Mouse (Mus musculus): ENCODE results near the gene Tbc1d4. TPM values are rescaled to one million over a fixed set of nuclear protein-coding genes. Genes with fewer than 3 reads are reported as not detected.

Tbc1d4 gene
- polyA plus RNA-seq, 1 experiment, result 1.9 TPM

DNA sequence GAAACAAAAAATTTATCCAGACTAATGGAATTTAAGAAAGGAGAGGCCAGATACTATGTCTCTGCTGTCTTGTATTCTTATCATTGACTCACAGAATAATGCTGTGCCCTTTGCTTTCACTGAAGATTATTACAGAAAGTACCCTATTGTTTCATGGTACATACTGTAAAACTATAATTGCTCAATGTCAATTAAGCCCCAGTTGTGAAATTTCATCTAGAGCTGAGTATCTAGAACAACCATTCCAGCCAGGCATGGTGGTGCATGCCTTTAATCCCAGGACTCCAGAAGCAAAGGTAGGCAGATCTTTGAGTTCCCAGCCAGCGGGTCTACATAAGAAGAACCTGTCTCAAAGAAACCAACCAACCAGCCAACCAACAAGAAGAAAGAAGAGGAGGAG, 34.5 kb downstream of the Tbc1d4 start:
- Histone ChIP-seq H3K36me3 (ENCODE audit: control insufficient read depth, insufficient read depth) (no peaks in the 10 kb centered on the region), H3K27me3 (ENCODE audit: control insufficient read depth, insufficient read depth, insufficient read length) (no peaks in the 10 kb centered on the region), H3K79me2 (ENCODE audit: control insufficient read depth, insufficient read depth) (no peaks in the 10 kb centered on the region), H3K79me3 (ENCODE audit: low read depth) (no peaks in the 10 kb centered on the region), H3ac (ENCODE audit: control insufficient read depth, insufficient read length, low read depth) (no peak overlapping the region), H3K4me3 (ENCODE audit: insufficient read depth, poor library complexity, severe bottlenecking) (no peak overlapping the region)
- TF ChIP-seq MAX (IDR thresholded peaks at IDR 0.05), result no peak
- no peak for TF ChIP-seq USF1 (IDR thresholded peaks at IDR 0.05; ENCODE audit: low read depth)
- TF ChIP-seq FOSL1 (IDR thresholded peaks at IDR 0.05; ENCODE audit: insufficient read depth, low read length, poor library complexity, severe bottlenecking), result no peak
- TF ChIP-seq MYOD1 (IDR thresholded peaks at IDR 0.05; ENCODE audit: control insufficient read depth, insufficient read length, low read depth), result no peak
- no peak for TF ChIP-seq MYOG (IDR thresholded peaks at IDR 0.05; ENCODE audit: control insufficient read depth, extremely low read depth, insufficient read length)
- TF ChIP-seq CEBPB (IDR thresholded peaks at IDR 0.05; ENCODE audit: low read depth), result no peak
- no peak for TF ChIP-seq CTCF (IDR thresholded peaks at IDR 0.05; ENCODE audit: control insufficient read depth, insufficient read depth, insufficient read length)

DNA sequence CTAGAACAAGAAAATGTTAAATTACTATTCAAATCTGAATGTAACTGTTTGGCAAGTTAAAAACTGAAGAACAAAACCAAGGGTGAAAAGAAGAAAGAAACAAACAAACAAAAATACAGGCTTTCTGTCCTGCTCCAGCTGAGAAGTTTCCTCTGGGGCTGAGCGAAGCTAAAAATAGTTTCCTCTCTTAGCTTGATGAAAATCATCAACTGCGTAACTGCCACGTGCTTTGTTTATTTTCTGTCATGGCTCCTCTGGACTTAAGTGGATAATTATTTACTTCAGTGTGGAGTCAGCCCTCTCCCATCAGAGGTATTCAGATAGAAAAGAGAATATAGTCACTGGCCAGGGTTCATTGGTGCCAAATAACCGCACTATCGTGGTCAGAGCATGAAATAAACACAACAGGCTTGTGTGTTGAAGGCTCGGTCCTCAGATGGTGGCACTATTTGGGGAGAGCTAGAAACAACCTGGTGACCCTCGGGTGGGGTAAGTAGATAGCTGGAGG, 35.8 kb downstream of the Tbc1d4 start:
- Histone ChIP-seq H3K27me3 (ENCODE audit: control insufficient read depth, insufficient read depth, insufficient read length) (no peaks in the 10 kb centered on the region), H3K4me3 (ENCODE audit: insufficient read depth, poor library complexity, severe bottlenecking) (no peak overlapping the region), H3K79me2 (ENCODE audit: control insufficient read depth, insufficient read depth) (no peaks in the 10 kb centered on the region), H3K36me3 (ENCODE audit: control insufficient read depth, insufficient read depth) (no peaks in the 10 kb centered on the region), H3K79me3 (ENCODE audit: low read depth) (no peaks in the 10 kb centered on the region), H3ac (ENCODE audit: control insufficient read depth, insufficient read length, low read depth) (no peak overlapping the region)
- TF ChIP-seq CEBPB (IDR thresholded peaks at IDR 0.05; ENCODE audit: low read depth) (no peak), MYOD1 (IDR thresholded peaks at IDR 0.05; ENCODE audit: control insufficient read depth, insufficient read length, low read depth) (no peak), MYOG (IDR thresholded peaks at IDR 0.05; ENCODE audit: control insufficient read depth, extremely low read depth, insufficient read length) (no peak), USF1 (IDR thresholded peaks at IDR 0.05; ENCODE audit: low read depth) (no peak), MAX (IDR thresholded peaks at IDR 0.05) (no peak), CTCF (IDR thresholded peaks at IDR 0.05; ENCODE audit: control insufficient read depth, insufficient read depth, insufficient read length) (no peak), FOSL1 (IDR thresholded peaks at IDR 0.05; ENCODE audit: insufficient read depth, low read length, poor library complexity, severe bottlenecking) (no peak)

DNA sequence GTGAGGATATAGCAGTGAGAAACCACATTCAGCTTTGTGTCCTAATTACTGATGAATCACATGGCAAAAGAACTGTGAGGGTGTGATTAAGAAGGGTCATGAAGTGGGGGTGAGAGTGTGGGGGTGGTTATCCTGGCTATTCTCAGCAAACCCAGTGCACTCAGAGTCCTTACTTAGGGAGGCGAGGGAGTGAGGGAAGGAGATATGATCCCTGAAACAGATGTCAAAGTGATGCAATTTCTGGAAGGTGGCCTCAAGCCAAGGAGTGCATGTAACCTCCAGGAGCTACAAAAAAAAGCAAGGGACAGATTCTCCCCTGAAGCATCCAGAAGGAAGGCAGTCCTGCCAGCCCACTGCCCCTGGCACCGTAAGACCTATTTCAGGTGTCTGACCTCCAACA, 40.2 kb downstream of the Tbc1d4 start:
- peak; percentile 92 for TF ChIP-seq CEBPB (IDR thresholded peaks at IDR 0.05; ENCODE audit: low read depth)
- TF ChIP-seq FOSL1 (IDR thresholded peaks at IDR 0.05; ENCODE audit: insufficient read depth, low read length, poor library complexity, severe bottlenecking), result peak; percentile 31
- peak; percentile 63 for TF ChIP-seq MYOD1 (IDR thresholded peaks at IDR 0.05; ENCODE audit: control insufficient read depth, insufficient read length, low read depth)
- no peak for TF ChIP-seq MAX (IDR thresholded peaks at IDR 0.05)
- TF ChIP-seq USF1 (IDR thresholded peaks at IDR 0.05; ENCODE audit: low read depth), result peak; percentile 45
- no peak overlapping the region for H3K4me3 ChIP-seq (ENCODE audit: insufficient read depth, poor library complexity, severe bottlenecking)
- H3K27me3 ChIP-seq (ENCODE audit: control insufficient read depth, insufficient read depth, insufficient read length), result no peaks in the 10 kb centered on the region
- no peaks in the 10 kb centered on the region for H3K79me3 ChIP-seq (ENCODE audit: low read depth)
- no peak overlapping the region for H3ac ChIP-seq (ENCODE audit: control insufficient read depth, insufficient read length, low read depth)
- no peaks in the 10 kb centered on the region for H3K36me3 ChIP-seq (ENCODE audit: control insufficient read depth, insufficient read depth)
- no peaks in the 10 kb centered on the region for H3K79me2 ChIP-seq (ENCODE audit: control insufficient read depth, insufficient read depth)

DNA sequence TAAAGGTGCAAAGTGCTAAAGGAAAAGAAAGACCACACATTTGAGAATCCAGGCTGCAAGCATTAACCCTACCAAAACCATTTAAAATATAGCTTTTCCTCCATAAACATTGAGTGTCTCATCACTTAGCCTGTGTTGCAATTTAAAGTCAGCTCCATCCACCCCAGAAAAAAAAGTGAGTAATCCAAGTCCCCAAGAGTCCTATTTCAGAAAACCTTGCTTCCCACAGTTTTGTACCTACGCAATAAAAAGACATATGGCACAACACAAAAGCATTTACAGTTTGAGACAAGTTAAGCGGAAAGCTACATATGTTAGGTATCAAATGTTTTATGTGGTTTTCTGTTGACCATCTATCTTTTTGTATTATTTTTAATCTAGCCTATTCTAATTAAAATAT, 42.3 kb downstream of the Tbc1d4 start:
- no peaks in the 10 kb centered on the region for H3K36me3 ChIP-seq (ENCODE audit: control insufficient read depth, insufficient read depth)
- TF ChIP-seq MYOG (IDR thresholded peaks at IDR 0.05; ENCODE audit: control insufficient read depth, extremely low read depth, insufficient read length) (no peak), CEBPB (IDR thresholded peaks at IDR 0.05; ENCODE audit: low read depth) (peak; percentile 29), FOSL1 (IDR thresholded peaks at IDR 0.05; ENCODE audit: insufficient read depth, low read length, poor library complexity, severe bottlenecking) (no peak), MAX (IDR thresholded peaks at IDR 0.05) (no peak)

DNA sequence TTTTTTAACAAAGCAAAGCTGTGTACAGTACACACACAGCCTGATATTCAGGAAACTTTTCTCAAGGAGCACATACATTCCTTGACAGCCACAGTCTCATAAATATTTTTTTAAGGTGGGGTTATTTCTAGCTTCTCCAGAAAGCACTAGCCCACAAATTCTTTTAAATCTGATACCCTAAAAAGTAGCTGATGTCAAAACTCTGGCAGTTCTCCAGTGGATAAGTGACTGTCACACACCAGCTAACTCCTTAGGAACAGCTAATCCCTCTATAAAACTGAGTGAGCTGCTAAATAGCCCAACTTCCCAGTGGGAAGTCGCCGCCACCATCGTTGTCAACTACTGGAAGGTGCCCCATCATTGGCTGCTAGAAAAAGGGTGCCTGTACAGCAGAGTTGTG, 43.3 kb downstream of the Tbc1d4 start:
- no peaks in the 10 kb centered on the region for H3K27me3 ChIP-seq (ENCODE audit: control insufficient read depth, insufficient read depth, insufficient read length)
- no peak overlapping the region for H3K4me3 ChIP-seq (ENCODE audit: insufficient read depth, poor library complexity, severe bottlenecking)
- no peaks in the 10 kb centered on the region for H3K79me3 ChIP-seq (ENCODE audit: low read depth)
- no peaks in the 10 kb centered on the region for H3K36me3 ChIP-seq (ENCODE audit: control insufficient read depth, insufficient read depth)
- H3ac ChIP-seq (ENCODE audit: control insufficient read depth, insufficient read length, low read depth), result no peak overlapping the region
- H3K79me2 ChIP-seq (ENCODE audit: control insufficient read depth, insufficient read depth), result no peaks in the 10 kb centered on the region
- TF ChIP-seq USF1 (IDR thresholded peaks at IDR 0.05; ENCODE audit: low read depth) (no peak), FOSL1 (IDR thresholded peaks at IDR 0.05; ENCODE audit: insufficient read depth, low read length, poor library complexity, severe bottlenecking) (no peak), MYOG (IDR thresholded peaks at IDR 0.05; ENCODE audit: control insufficient read depth, extremely low read depth, insufficient read length) (no peak), CTCF (IDR thresholded peaks at IDR 0.05; ENCODE audit: control insufficient read depth, insufficient read depth, insufficient read length) (no peak), CEBPB (IDR thresholded peaks at IDR 0.05; ENCODE audit: low read depth) (no peak), MYOD1 (IDR thresholded peaks at IDR 0.05; ENCODE audit: control insufficient read depth, insufficient read length, low read depth) (no peak)

More for the DNA sequence above, 42.3 kb downstream of the Tbc1d4 start:
- H3K27me3 ChIP-seq (ENCODE audit: control insufficient read depth, insufficient read depth, insufficient read length), result no peaks in the 10 kb centered on the region
- no peaks in the 10 kb centered on the region for H3K79me2 ChIP-seq (ENCODE audit: control insufficient read depth, insufficient read depth)
- H3ac ChIP-seq (ENCODE audit: control insufficient read depth, insufficient read length, low read depth), result no peak overlapping the region
- no peak overlapping the region for H3K4me3 ChIP-seq (ENCODE audit: insufficient read depth, poor library complexity, severe bottlenecking)
- H3K79me3 ChIP-seq (ENCODE audit: low read depth), result no peaks in the 10 kb centered on the region

DNA sequence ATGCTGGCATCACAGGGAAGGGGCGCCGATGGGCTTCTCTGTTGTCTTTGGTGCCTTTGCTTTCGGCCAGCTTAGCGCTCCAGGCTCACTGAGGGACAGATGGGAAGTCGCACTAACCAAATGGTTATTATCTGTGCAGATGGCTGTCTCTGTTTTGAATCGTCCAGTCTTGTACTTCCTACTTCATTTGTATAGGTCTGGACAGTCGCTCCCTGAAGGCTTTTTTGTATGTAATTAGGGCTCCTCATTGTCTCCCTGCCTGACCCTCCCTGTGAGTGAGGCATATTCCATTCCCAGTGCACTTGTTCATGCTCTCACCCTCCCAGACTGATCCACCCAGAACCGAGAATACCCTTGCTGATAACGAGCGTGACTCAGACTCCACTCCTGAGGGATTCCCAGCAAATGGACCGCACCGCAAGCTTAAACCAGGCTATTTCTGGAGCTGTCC, 47.7 kb downstream of the Tbc1d4 start:
- H3K4me3 ChIP-seq (ENCODE audit: insufficient read depth, poor library complexity, severe bottlenecking), result no peak overlapping the region

More for the DNA sequence above, 47.7 kb downstream of the Tbc1d4 start:
- H3K79me3 ChIP-seq (ENCODE audit: low read depth), result no peaks in the 10 kb centered on the region
- no peaks in the 10 kb centered on the region for H3K79me2 ChIP-seq (ENCODE audit: control insufficient read depth, insufficient read depth)
- TF ChIP-seq CEBPB (IDR thresholded peaks at IDR 0.05; ENCODE audit: low read depth) (no peak), CTCF (IDR thresholded peaks at IDR 0.05; ENCODE audit: control insufficient read depth, insufficient read depth, insufficient read length) (no peak), MYOD1 (IDR thresholded peaks at IDR 0.05; ENCODE audit: control insufficient read depth, insufficient read length, low read depth) (no peak), MAX (IDR thresholded peaks at IDR 0.05) (no peak), MYOG (IDR thresholded peaks at IDR 0.05; ENCODE audit: control insufficient read depth, extremely low read depth, insufficient read length) (no peak), FOSL1 (IDR thresholded peaks at IDR 0.05; ENCODE audit: insufficient read depth, low read length, poor library complexity, severe bottlenecking) (no peak), USF1 (IDR thresholded peaks at IDR 0.05; ENCODE audit: low read depth) (no peak)
- no peaks in the 10 kb centered on the region for H3K36me3 ChIP-seq (ENCODE audit: control insufficient read depth, insufficient read depth)
- H3K27me3 ChIP-seq (ENCODE audit: control insufficient read depth, insufficient read depth, insufficient read length), result no peaks in the 10 kb centered on the region
- no peak overlapping the region for H3ac ChIP-seq (ENCODE audit: control insufficient read depth, insufficient read length, low read depth)

Measured in C2C12 (cell line).